Mouse (Mus musculus) CH12.LX (cell line): ENCODE data around the gene Jmjd1c.

Experiments used
- CTCF ChIP-seq, 2 experiments: IDR thresholded peaks in 1 of 2; conservative IDR thresholded peaks in 1 of 2; 2 replicates each; pipeline ENCODE4 v1.5.1; 2011 to 2012; ENCODE audit warnings: low read depth in 2 of 2, low read length in 2 of 2, improper control_type of control experiment in 1 of 2, inconsistent platforms in 1 of 2, mild to moderate bottlenecking in 1 of 2, moderate library complexity in 1 of 2
- MEF2A ChIP-seq: IDR thresholded peaks from 2 replicates; pipeline ENCODE4 v1.6.1; 2014; ENCODE audit warnings: low read depth, mild to moderate bottlenecking, inconsistent platforms, low read length, improper control_type of control experiment, borderline replicate concordance
- NELFE ChIP-seq: IDR thresholded peaks from 2 replicates; pipeline ENCODE4 v1.6.1; 2011; ENCODE audit warnings: low read depth, low read length, improper control_type of control experiment
- POLR2A ChIP-seq: IDR thresholded peaks from 2 replicates; pipeline ENCODE4 v1.6.1; 2011; ENCODE audit warnings: low read depth, mild to moderate bottlenecking, improper control_type of control experiment, low read length
- RCOR1 ChIP-seq: conservative IDR thresholded peaks from 2 replicates; pipeline ENCODE4 v1.6.1; 2012; ENCODE audit warnings: low read depth, mild to moderate bottlenecking, inconsistent platforms, low read length, improper control_type of control experiment

GRCm38 (mm10) chr10:67290622-67291021 lies 194.7 kb downstream of the Jmjd1c start:
- TF ChIP-seq POLR2A (no peak), CTCF (conservative IDR thresholded peaks at IDR 0.05 in 1 of 2, IDR thresholded peaks at IDR 0.05 in 1 of 2; ENCODE audit: low read depth in 2 of 2, low read length in 2 of 2) (no peak), RCOR1 (0 out of 2 replicates have a peak, but pooled peaks have one; percentile 22), NELFE (no peak), MEF2A (peak; percentile 72)
